Mouse (Mus musculus): ENCODE measurements at regions not wholly inside any gene's neighbourhood (a gene's known extent, or its start where the extent isn't known, plus 50 kb on each side); places are given as distances from the start of the nearest gene placed in this dataset.

GRCm38 (mm10) chr10:115025950-115026349 is 158.9 kb downstream of the Tph2 start:
- DNase-seq (ENCODE audit: low read depth, low spot score) = no peak

- DNase-seq (ENCODE audit: low read depth, low spot score) = no peak
Measured at GRCm38 (mm10) chr10:115019443-115019842, 165.4 kb downstream of the Tph2 start.

GRCm38 (mm10) chr10:115013491-115014001 is 171.3 kb downstream of the Tph2 start:
- peak; percentile 18 for DNase-seq (ENCODE audit: low read depth, low spot score)

GRCm38 (mm10) chr10:115012922-115013321 is 171.9 kb downstream of the Tph2 start:
- no peak for DNase-seq (ENCODE audit: low read depth, low spot score)

- DNase-seq (ENCODE audit: low read depth, low spot score) = no peak
Measured at GRCm38 (mm10) chr10:115012316-115012715, 172.5 kb downstream of the Tph2 start.

- DNase-seq (ENCODE audit: low read depth, low spot score) = no peak
Measured at GRCm38 (mm10) chr10:115011911-115012310, 172.9 kb downstream of the Tph2 start.

- DNase-seq (ENCODE audit: low read depth, low spot score) = no peak
Measured at GRCm38 (mm10) chr10:114996400-114996799, 188.4 kb downstream of the Tph2 start.

GRCm38 (mm10) chr10:114995211-114995908 is 189.5 kb downstream of the Tph2 start:
- no peak for DNase-seq (ENCODE audit: low read depth, low spot score)

GRCm38 (mm10) chr10:114988453-114989226 is 186.5 kb upstream of the Trhde start:
- no peak for DNase-seq (ENCODE audit: low read depth, low spot score)

- no peak for DNase-seq (ENCODE audit: low read depth, low spot score)
Measured at GRCm38 (mm10) chr10:114972364-114972763, 170.3 kb upstream of the Trhde start.

- no peak for DNase-seq (ENCODE audit: low read depth, low spot score)
Measured at GRCm38 (mm10) chr10:114963656-114964055, 161.5 kb upstream of the Trhde start.

- no peak for DNase-seq (ENCODE audit: low read depth, low spot score)
Measured at GRCm38 (mm10) chr10:114957909-114958308, 155.8 kb upstream of the Trhde start.

GRCm38 (mm10) chr10:114956257-114956656 is 154.2 kb upstream of the Trhde start:
- DNase-seq (ENCODE audit: low read depth, low spot score) = no peak

- no peak for DNase-seq (ENCODE audit: low read depth, low spot score)
Measured at GRCm38 (mm10) chr10:114955608-114956007, 153.5 kb upstream of the Trhde start.

- no peak for DNase-seq (ENCODE audit: low read depth, low spot score)
Measured at GRCm38 (mm10) chr10:114953358-114953757, 151.3 kb upstream of the Trhde start.

GRCm38 (mm10) chr10:114949194-114949593 is 147.1 kb upstream of the Trhde start:
- no peak for DNase-seq (ENCODE audit: low read depth, low spot score)

GRCm38 (mm10) chr10:114924746-114925145 is 122.6 kb upstream of the Trhde start:
- DNase-seq (ENCODE audit: low read depth, low spot score) = no peak

GRCm38 (mm10) chr10:114913971-114914370 is 111.9 kb upstream of the Trhde start:
- DNase-seq (ENCODE audit: low read depth, low spot score) = no peak

- DNase-seq (ENCODE audit: low read depth, low spot score) = no peak
Measured at GRCm38 (mm10) chr10:114891916-114892315, 89.8 kb upstream of the Trhde start.

- no peak for DNase-seq (ENCODE audit: low read depth, low spot score)
Measured at GRCm38 (mm10) chr10:114890726-114891430, 88.8 kb upstream of the Trhde start.

GRCm38 (mm10) chr10:114871201-114871600 is 69.1 kb upstream of the Trhde start:
- DNase-seq (ENCODE audit: low read depth, low spot score) = peak; percentile 13

- DNase-seq (ENCODE audit: low read depth, low spot score) = no peak
Measured at GRCm38 (mm10) chr10:114857166-114857565, 55.1 kb upstream of the Trhde start.
